Mouse (Mus musculus) intestine, embryonic 16.5 days (tissue): ENCODE measurements at regions not wholly inside any gene's neighbourhood (a gene's known extent, or its start where the extent isn't known, plus 50 kb on each side); places are given as distances from the start of the nearest gene placed in this dataset.

Source experiments
- ATAC-seq: fragments of 200-750 bp; cut with Nextera tagmentation; 2 replicates; pipeline ENCODE4 v1.8.0; 2017; ENCODE audit warnings: moderate TSS enrichment, moderate library complexity
- H3K27ac ChIP-seq: fragments of 300-500 bp; sonication (generic); 2 replicates; pipeline ENCODE4 v1.5.1; 2014; ENCODE audit warnings: mild to moderate bottlenecking, low read length
- H3K27me3 ChIP-seq: fragments of 300-500 bp; sonication (generic); replicated peaks from 2 replicates; pipeline ENCODE4 v1.6.1; 2014; ENCODE audit warnings: low read length, control low read depth, mixed read lengths; ENCODE audit not compliant: control insufficient read depth, insufficient read depth
- H3K36me3 ChIP-seq: fragments of 300-500 bp; sonication (generic); 2 replicates; pipeline ENCODE4 v1.6.1; 2014; ENCODE audit warnings: low read length, control low read depth; ENCODE audit not compliant: control insufficient read depth, insufficient read depth
- H3K4me1 ChIP-seq: fragments of 300-500 bp; sonication (generic); 2 replicates; pipeline ENCODE4 v1.6.1; 2014; ENCODE audit warnings: low read length, control low read depth, mixed read lengths; ENCODE audit not compliant: control insufficient read depth, insufficient read depth
- H3K4me2 ChIP-seq: fragments of 300-500 bp; sonication (generic); 2 replicates; pipeline ENCODE4 v1.6.1; 2014; ENCODE audit warnings: low read depth, low read length, control low read depth
- H3K4me3 ChIP-seq: fragments of 300-500 bp; sonication (generic); 2 replicates; pipeline ENCODE4 v1.5.1; 2014; ENCODE audit warnings: mild to moderate bottlenecking, low read length
- H3K9ac ChIP-seq: fragments of 300-500 bp; sonication (generic); 2 replicates; pipeline ENCODE4 v1.6.1; 2014; ENCODE audit warnings: low read depth, low read length
- H3K9me3 ChIP-seq: fragments of 300-500 bp; sonication (generic); 2 replicates; pipeline ENCODE4 v1.6.1; 2016; ENCODE audit warnings: low read length, control low read depth; ENCODE audit not compliant: control insufficient read depth
- WGBS: fragments of 180-500 bp; shearing (Covaris S2); extraction: QIAGEN DNeasy Blood & Tissue Kit; methylation state at CpG from one replicate; pipeline ENCODE4 v1.1.7; 2014; 5-methylcytosine and 5-hydroxymethylcytosine counted together

DNA sequence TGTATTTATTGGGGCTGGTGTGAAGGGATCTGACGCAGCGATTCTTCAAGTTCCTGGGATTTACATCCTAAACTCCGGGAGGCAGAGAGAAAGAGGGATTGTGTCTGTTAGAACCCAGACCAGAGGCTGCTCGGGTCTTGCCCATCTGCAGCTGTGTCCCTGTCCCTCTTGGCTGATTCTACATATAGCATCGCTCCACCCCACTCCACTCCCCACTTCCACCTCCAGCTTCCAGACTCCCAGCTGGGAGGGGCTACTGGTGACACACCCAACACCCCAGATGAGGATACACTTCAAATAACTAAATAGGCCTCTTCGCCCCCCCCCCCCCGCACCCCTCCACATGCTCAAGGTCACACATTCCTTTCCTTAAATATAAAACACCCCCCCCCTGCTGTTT lies 85.1 kb upstream of the Smyd2 start:
- Histone ChIP-seq H3K9me3 (no peaks in the 10 kb centered on the region), H3K9ac (no peak overlapping the region)
- WGBS, result 65% methylated on average over 7 of the region's 7 CpGs

DNA sequence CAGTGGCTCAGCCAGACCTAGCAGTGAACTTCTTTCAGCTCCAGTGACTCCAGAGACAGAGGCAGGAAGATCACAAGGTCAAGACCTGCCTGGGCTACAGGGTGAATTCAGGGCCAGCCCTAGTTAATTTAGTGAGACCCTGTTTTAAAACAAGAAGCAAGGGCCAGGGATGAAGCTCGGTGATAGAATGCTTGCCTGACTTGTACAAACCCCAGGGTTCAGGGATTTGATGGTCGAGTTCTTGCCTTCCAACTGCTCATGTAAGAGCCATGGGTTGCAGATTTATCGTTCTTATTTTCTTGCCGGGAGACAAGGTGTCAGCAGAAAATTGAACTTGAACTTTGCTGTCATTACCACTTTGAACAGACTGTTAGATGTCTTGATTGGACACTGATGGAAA lies 78.9 kb upstream of the Smyd2 start:
- no peak overlapping the region for H3K27ac ChIP-seq
- ATAC-seq, result no peak
- H3K9me3 ChIP-seq, result no peaks in the 10 kb centered on the region
- no peak overlapping the region for H3K9ac ChIP-seq
- 64% methylated on average over 4 of the region's 4 CpGs for WGBS
- no peak overlapping the region for H3K4me2 ChIP-seq
- no peaks in the 10 kb centered on the region for H3K4me1 ChIP-seq
- no peaks in the 10 kb centered on the region for H3K27me3 ChIP-seq
- no peaks in the 10 kb centered on the region for H3K36me3 ChIP-seq
- H3K4me3 ChIP-seq, result no peak overlapping the region

More for the DNA sequence above, 85.1 kb upstream of the Smyd2 start:
- Histone ChIP-seq H3K4me1 (no peaks in the 10 kb centered on the region), H3K27ac (no peak overlapping the region), H3K27me3 (no peaks in the 10 kb centered on the region), H3K36me3 (no peaks in the 10 kb centered on the region), H3K4me3 (no peak overlapping the region), H3K4me2 (no peak overlapping the region)
- ATAC-seq, result no peak

DNA sequence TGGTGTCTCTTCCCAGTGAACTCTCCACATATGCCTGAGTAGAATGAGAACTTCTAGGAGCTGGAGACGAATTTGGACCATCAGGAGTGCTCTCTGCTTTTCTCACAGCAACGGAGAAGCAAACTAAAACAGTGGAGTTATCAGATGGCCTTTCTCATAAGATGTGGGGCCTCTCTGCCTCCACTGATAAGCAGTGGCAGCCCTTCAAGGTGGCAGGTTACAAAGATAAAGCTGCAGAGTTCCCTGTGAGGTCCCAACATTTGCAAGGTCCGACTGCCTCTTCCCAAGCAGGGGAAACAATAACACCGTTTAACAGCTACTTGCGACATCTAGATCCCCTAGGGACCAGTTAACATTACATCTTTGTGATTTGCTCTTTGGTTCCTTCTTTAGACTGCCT lies 71.5 kb upstream of the Smyd2 start:
- H3K4me2 ChIP-seq, result no peak overlapping the region
- no peaks in the 10 kb centered on the region for H3K36me3 ChIP-seq
- WGBS, result 19% methylated on average over 5 of the region's 5 CpGs
- ATAC-seq, result peak; percentile 63
- no peak overlapping the region for H3K4me3 ChIP-seq
- H3K4me1 ChIP-seq, result peaks cover 23% of the 10 kb centered on the region
- H3K9me3 ChIP-seq, result no peaks in the 10 kb centered on the region
- H3K9ac ChIP-seq, result no peak overlapping the region
- H3K27ac ChIP-seq, result no peak overlapping the region
- H3K27me3 ChIP-seq, result no peaks in the 10 kb centered on the region; the same call in 1 of the 2 replicates

DNA sequence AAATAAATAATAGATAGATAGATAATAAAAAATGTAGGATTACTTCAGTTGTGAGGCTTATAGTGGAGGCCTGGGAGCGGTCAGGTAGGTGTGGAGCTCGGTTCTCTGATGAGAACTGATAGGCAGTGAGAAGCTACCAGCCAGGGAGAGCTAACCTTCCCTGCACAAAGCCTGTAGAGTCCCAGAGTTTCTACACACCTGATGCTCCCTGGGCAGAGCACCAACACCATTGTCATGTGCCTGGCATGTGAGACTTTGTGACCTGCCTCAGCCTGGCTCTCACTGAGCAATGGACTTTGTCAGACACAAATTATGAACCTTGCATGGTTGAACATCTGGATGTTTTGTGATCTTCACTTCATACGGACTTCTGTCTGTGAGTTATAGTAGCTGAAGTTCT lies 71.1 kb upstream of the Smyd2 start:
- no peak overlapping the region for H3K9ac ChIP-seq

DNA sequence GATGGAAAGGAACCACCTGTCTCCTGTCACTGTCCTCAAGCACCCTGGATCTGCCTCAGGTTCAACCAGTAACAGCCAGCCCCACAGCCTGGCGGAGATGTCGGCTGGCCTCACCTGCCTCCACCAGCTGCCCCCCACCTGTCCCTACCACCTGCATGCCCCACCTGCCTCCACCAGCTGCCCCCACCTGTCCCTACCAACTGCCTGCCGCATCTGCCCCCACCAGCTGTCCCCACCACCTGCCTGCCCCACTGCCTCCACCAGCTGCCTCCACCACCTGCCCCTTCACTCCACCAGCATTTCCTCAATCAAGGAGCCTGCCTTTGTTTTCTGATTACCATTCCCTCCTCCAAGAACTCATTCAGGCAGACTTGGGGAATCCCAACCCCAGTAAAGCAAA lies 68.9 kb upstream of the Smyd2 start:
- Histone ChIP-seq H3K27ac (no peak overlapping the region), H3K4me3 (no peak overlapping the region), H3K36me3 (no peaks in the 10 kb centered on the region), H3K9me3 (no peaks in the 10 kb centered on the region), H3K4me2 (no peak overlapping the region), H3K9ac (no peak overlapping the region), H3K27me3 (no peaks in the 10 kb centered on the region; the same call in 1 of the 2 replicates), H3K4me1 (peaks cover 23% of the 10 kb centered on the region)
- no peak for ATAC-seq
- 80% methylated on average over 3 of the region's 3 CpGs for WGBS

More for the DNA sequence above, 71.1 kb upstream of the Smyd2 start:
- no peaks in the 10 kb centered on the region for H3K36me3 ChIP-seq
- no peak overlapping the region for H3K27ac ChIP-seq
- ATAC-seq, result peak; percentile 36
- H3K4me3 ChIP-seq, result no peak overlapping the region
- peaks cover 23% of the 10 kb centered on the region for H3K4me1 ChIP-seq
- WGBS, result 62% methylated on average over 3 of the region's 3 CpGs
- H3K27me3 ChIP-seq, result no peaks in the 10 kb centered on the region; the same call in 1 of the 2 replicates
- H3K9me3 ChIP-seq, result no peaks in the 10 kb centered on the region
- H3K4me2 ChIP-seq, result no peak overlapping the region

DNA sequence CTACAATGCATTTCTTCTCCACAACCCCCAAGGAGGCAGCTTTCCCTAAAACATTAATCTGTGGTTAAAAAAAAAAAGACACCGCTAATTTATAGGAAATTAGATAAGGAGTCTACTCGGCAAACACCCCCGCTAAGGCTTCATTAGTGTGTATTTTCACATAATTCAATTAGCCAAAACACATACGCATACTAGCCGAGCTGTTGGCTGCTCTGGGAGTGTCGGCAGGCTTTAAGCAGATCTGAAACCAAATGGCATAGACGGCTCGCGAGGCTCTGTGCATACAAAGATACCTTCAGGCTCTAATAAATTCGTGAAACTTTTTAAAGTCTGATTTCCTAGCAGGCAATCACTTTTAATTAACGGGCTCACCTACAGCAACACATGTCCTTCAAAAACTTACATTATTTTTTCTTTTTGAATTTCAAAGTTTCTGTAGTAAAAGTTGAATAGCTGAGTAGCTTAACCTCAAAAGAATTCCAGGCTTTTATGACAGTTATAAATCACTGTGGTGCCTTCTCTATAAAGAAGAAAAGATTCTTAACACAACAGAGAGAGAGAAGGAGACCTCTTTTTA lies 68.0 kb upstream of the Smyd2 start:
- WGBS, result 16% methylated on average over 11 of the region's 11 CpGs
- 0 out of 2 replicates have a peak overlapping the region, but pooled peaks have one; percentile 19 for H3K4me2 ChIP-seq
- peaks cover 23% of the 10 kb centered on the region for H3K4me1 ChIP-seq
- H3K9ac ChIP-seq, result no peak overlapping the region
- no peaks in the 10 kb centered on the region for H3K9me3 ChIP-seq
- H3K4me3 ChIP-seq, result peak overlapping the region; percentile 12; the same call in 1 of the 2 replicates
- no peaks in the 10 kb centered on the region; the same call in 1 of the 2 replicates for H3K27me3 ChIP-seq
- ATAC-seq, result no peak
- no peaks in the 10 kb centered on the region for H3K36me3 ChIP-seq
- H3K27ac ChIP-seq, result no peak overlapping the region

DNA sequence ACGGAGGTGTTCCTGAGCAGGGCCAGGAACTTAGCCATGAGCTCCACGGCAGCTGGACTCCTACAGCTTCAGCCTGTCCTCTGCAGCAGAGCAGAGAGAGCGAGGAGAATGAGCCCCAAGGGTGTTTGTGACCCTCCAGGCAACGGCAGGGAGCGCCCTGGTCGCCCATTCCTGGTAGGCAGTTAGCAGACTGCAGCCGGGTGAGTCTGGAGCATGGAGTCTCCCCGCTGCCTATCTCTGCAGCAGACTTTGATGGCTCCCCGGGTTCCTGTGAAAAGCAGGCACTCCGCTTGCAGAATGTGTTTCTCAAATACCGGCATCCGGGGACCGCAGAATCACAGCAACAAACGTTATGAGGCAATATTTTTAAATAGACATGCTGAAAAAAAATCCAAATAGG lies 67.2 kb upstream of the Smyd2 start:
- Histone ChIP-seq H3K4me1 (peaks cover 20% of the 10 kb centered on the region), H3K27ac (no peak overlapping the region), H3K9me3 (no peaks in the 10 kb centered on the region), H3K27me3 (no peaks in the 10 kb centered on the region; the same call in 1 of the 2 replicates), H3K36me3 (no peaks in the 10 kb centered on the region), H3K9ac (no peak overlapping the region), H3K4me2 (0 out of 2 replicates have a peak overlapping the region, but pooled peaks have one; percentile 9), H3K4me3 (no peak overlapping the region)
- WGBS, result 13% methylated on average over 14 of the region's 14 CpGs
- ATAC-seq, result no peak

DNA sequence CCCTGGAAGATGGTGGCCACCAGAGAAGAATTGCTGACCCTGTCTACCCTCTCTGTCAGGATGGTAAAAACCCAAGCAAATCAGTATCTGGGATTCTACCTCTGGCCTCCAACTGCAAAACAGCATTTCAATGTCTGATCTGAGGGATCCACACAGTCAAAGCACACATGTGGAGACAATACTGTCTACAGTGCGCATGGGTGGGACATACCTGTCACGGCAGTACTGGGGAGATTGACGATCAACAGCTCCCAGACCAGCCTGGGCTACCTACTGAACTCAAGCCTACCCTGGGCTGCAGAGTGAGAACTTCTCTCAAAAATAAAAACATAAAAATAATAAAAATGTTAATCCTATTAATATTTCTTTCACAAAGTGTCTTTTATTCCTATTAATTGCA lies 66.7 kb upstream of the Smyd2 start:
- Histone ChIP-seq H3K27me3 (no peaks in the 10 kb centered on the region; the same call in 1 of the 2 replicates), H3K4me1 (peaks cover 18% of the 10 kb centered on the region; the same call in 1 of the 2 replicates), H3K9me3 (no peaks in the 10 kb centered on the region), H3K4me3 (no peak overlapping the region), H3K36me3 (no peaks in the 10 kb centered on the region), H3K4me2 (no peak overlapping the region), H3K27ac (no peak overlapping the region), H3K9ac (no peak overlapping the region)
- ATAC-seq, result no peak
- 85% methylated on average over 3 of the region's 3 CpGs for WGBS

DNA sequence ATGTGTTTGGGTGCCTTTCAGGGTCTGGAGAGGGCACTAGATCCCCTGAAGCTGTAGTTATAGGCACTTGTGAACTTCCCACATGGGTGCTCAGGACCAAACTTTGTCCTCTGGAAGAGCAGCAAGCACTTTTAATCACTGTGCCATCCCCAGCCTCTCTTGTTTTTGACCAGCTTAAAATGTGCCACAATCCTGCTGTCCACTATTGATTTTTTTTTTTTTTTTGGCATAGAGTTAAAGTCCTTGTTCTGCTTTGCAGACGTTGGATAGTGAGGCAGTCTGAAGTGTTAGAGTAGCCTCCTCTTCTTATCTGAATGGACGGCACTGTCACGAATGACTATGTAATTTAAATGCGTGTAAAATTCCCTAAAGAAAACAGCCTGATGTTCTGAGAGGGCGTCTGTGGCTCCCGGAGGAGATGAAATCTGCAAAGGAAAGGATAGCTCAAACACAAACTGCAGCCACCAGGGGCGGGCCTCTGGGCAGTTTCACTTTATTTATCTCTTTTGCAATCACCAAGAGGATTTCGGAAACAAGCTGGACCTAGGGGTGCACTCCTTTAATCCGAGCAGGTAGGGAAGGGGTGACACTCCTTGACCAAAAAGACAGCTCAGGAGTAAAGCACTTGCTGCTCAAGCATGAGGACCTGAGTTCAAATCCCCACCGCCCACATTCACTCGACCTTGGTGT lies 63.5 kb upstream of the Smyd2 start:
- WGBS, result 62% methylated on average over 11 of the region's 11 CpGs
- no peaks in the 10 kb centered on the region for H3K9me3 ChIP-seq
- no peak overlapping the region for H3K9ac ChIP-seq
- H3K36me3 ChIP-seq, result no peaks in the 10 kb centered on the region
- ATAC-seq, result no peak
- no peak overlapping the region for H3K4me2 ChIP-seq
- H3K27me3 ChIP-seq, result no peaks in the 10 kb centered on the region
- peaks cover 7% of the 10 kb centered on the region; the same call in 1 of the 2 replicates for H3K4me1 ChIP-seq
- H3K4me3 ChIP-seq, result no peak overlapping the region
- H3K27ac ChIP-seq, result no peak overlapping the region
